Mouse (Mus musculus): Measurements from ENCODE around the gene Pitpnm2. TPM values are rescaled to one million over a fixed set of nuclear protein-coding genes. Genes with fewer than 3 reads are reported as not detected.
A peak's percentile ranks its signal among the peaks of the same experiment; 100 is the strongest.

The Pitpnm2 gene
- polyA plus RNA-seq, 1 experiment from 2014 or later: 8.4 TPM

DNA sequence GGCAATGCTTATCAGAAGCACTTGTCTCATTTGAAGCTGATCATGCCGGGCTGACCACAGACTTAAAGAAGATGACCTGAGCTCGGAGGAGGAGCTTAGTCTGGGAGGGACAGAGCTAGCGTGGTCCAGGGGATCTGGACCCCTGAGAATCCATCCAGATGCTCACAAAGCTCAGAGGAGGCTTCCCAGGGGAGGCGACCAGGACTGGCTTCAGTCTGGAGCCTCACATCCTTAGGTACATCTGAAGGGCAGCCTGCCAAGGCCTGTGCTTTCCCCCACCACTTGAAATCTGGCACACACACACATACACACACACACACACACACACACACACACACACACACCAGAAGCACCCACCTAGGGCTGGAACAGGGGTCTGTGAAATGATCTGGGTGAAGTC lies 47.5 kb downstream of the Pitpnm2 start:
- H3K4me1 ChIP-seq (ENCODE audit: control insufficient read depth, insufficient read depth, low read depth, low read length): peaks cover 9% of the 10 kb centered on the region
- H3K9me3 ChIP-seq (ENCODE audit: control insufficient read depth, low read length): no peaks in the 10 kb centered on the region
- H3K36me3 ChIP-seq (ENCODE audit: control insufficient read depth, insufficient read depth, low read length): no peaks in the 10 kb centered on the region
- no peaks in the 10 kb centered on the region for H3K27me3 ChIP-seq (replicated peaks; ENCODE audit: control insufficient read depth, insufficient read depth, low read length)
- 71% methylated on average over 4 of the region's 4 CpGs for WGBS
- H3K4me3 ChIP-seq (ENCODE audit: low read length): no peak overlapping the region
- no peak overlapping the region for H3K9ac ChIP-seq (ENCODE audit: low read depth, low read length)
- no peak for ATAC-seq
- no peak overlapping the region for H3K27ac ChIP-seq (ENCODE audit: low read depth, low read length)
- no peak overlapping the region for H3K4me2 ChIP-seq (ENCODE audit: low read length)

- H3K4me2 ChIP-seq (ENCODE audit: low read length): no peak overlapping the region
- H3K9ac ChIP-seq (ENCODE audit: low read depth, low read length): no peak overlapping the region
- ATAC-seq: no peak
- H3K4me3 ChIP-seq (ENCODE audit: low read length): no peak overlapping the region
- H3K9me3 ChIP-seq (ENCODE audit: control insufficient read depth, low read length): no peaks in the 10 kb centered on the region
- H3K36me3 ChIP-seq (ENCODE audit: control insufficient read depth, insufficient read depth, low read length): no peaks in the 10 kb centered on the region
- WGBS: 89% methylated on average over 2 of the region's 2 CpGs
- no peaks in the 10 kb centered on the region for H3K27me3 ChIP-seq (replicated peaks; ENCODE audit: control insufficient read depth, insufficient read depth, low read length)
- H3K4me1 ChIP-seq (ENCODE audit: control insufficient read depth, insufficient read depth, low read depth, low read length): peaks cover 6% of the 10 kb centered on the region
- H3K27ac ChIP-seq (ENCODE audit: low read depth, low read length): no peak overlapping the region
Measured at GRCm38 (mm10) chr5:124201564-124201963, 48.0 kb downstream of the Pitpnm2 start.

DNA sequence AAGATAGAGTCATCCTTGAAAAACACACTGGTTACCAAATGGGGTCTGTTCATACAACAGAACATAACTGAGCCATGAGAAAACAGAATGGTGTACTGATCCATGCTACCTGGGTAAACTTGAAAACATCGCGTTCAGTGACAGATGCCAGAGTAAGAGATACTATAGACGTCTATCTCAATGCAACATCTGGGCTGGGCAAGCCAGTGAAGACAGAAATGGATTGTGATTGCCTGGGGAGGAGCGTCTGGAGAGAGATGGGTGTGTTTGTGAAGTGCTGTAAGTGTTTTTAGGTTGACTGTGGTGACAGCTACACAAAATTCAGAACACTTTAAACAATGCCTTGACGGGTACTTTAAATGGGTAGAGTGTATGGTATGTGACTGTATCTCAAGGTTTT lies 48.7 kb downstream of the Pitpnm2 start:
- ATAC-seq: no peak
- Histone ChIP-seq H3K4me3 (ENCODE audit: low read length) (no peak overlapping the region), H3K9ac (ENCODE audit: low read depth, low read length) (no peak overlapping the region), H3K4me2 (ENCODE audit: low read length) (no peak overlapping the region), H3K27ac (ENCODE audit: low read depth, low read length) (no peak overlapping the region), H3K4me1 (ENCODE audit: control insufficient read depth, insufficient read depth, low read depth, low read length) (no peaks in the 10 kb centered on the region; the same call in 1 of the 2 replicates), H3K27me3 (replicated peaks; ENCODE audit: control insufficient read depth, insufficient read depth, low read length) (no peaks in the 10 kb centered on the region), H3K9me3 (ENCODE audit: control insufficient read depth, low read length) (no peaks in the 10 kb centered on the region), H3K36me3 (ENCODE audit: control insufficient read depth, insufficient read depth, low read length) (no peaks in the 10 kb centered on the region)
- 78% methylated on average over 5 of the region's 5 CpGs for WGBS

GRCm38 (mm10) chr5:124199168-124199567 lies 50.4 kb downstream of the Pitpnm2 start:
- Histone ChIP-seq H3K27ac (ENCODE audit: low read depth, low read length) (no peak overlapping the region), H3K4me1 (ENCODE audit: control insufficient read depth, insufficient read depth, low read depth, low read length) (peaks cover 2% of the 10 kb centered on the region), H3K36me3 (ENCODE audit: control insufficient read depth, insufficient read depth, low read length) (no peaks in the 10 kb centered on the region), H3K4me3 (ENCODE audit: low read length) (no peak overlapping the region), H3K27me3 (replicated peaks; ENCODE audit: control insufficient read depth, insufficient read depth, low read length) (no peaks in the 10 kb centered on the region), H3K4me2 (ENCODE audit: low read length) (no peak overlapping the region), H3K9me3 (ENCODE audit: control insufficient read depth, low read length) (no peaks in the 10 kb centered on the region), H3K9ac (ENCODE audit: low read depth, low read length) (no peak overlapping the region)
- WGBS: 74% methylated on average over 5 of the region's 5 CpGs
- no peak for ATAC-seq

- H3K4me2 ChIP-seq (ENCODE audit: low read length): no peak overlapping the region
Measured at GRCm38 (mm10) chr5:124198473-124198872, 51.1 kb downstream of the Pitpnm2 start.

DNA sequence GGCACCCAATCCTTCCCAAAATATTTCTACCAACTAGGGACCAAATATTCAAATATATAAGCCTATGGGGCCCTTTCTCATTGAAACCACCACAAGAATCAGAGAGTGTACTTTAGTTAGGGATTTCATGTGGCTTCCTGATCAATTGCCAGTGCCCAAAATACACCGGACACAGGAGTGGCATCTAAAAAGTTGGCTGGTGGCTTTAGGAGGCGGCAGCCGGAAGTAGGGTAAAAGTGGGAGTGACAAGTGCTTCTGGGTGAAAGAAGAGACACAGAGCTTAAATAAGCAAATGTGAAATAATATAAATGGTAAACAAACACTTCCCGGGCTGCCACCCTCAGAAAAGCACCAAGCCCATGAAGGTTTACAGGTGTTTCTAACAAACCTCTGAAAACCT lies 53.5 kb downstream of the Pitpnm2 start:
- no peaks in the 10 kb centered on the region for H3K36me3 ChIP-seq (ENCODE audit: control insufficient read depth, insufficient read depth, low read length)
- no peak overlapping the region for H3K4me3 ChIP-seq (ENCODE audit: low read length)
- ATAC-seq: no peak
- H3K27ac ChIP-seq (ENCODE audit: low read depth, low read length): no peak overlapping the region
- H3K9ac ChIP-seq (ENCODE audit: low read depth, low read length): no peak overlapping the region
- H3K4me1 ChIP-seq (ENCODE audit: control insufficient read depth, insufficient read depth, low read depth, low read length): peaks cover 22% of the 10 kb centered on the region
- H3K9me3 ChIP-seq (ENCODE audit: control insufficient read depth, low read length): no peaks in the 10 kb centered on the region
- no peaks in the 10 kb centered on the region for H3K27me3 ChIP-seq (replicated peaks; ENCODE audit: control insufficient read depth, insufficient read depth, low read length)
- 96% methylated on average over 4 of the region's 4 CpGs for WGBS
- no peak overlapping the region for H3K4me2 ChIP-seq (ENCODE audit: low read length)

More at GRCm38 (mm10) chr5:124198473-124198872, 51.1 kb downstream of the Pitpnm2 start:
- H3K4me3 ChIP-seq (ENCODE audit: low read length): no peak overlapping the region
- no peaks in the 10 kb centered on the region for H3K36me3 ChIP-seq (ENCODE audit: control insufficient read depth, insufficient read depth, low read length)
- H3K27me3 ChIP-seq (replicated peaks; ENCODE audit: control insufficient read depth, insufficient read depth, low read length): no peaks in the 10 kb centered on the region
- peaks cover 9% of the 10 kb centered on the region for H3K4me1 ChIP-seq (ENCODE audit: control insufficient read depth, insufficient read depth, low read depth, low read length)
- no peaks in the 10 kb centered on the region for H3K9me3 ChIP-seq (ENCODE audit: control insufficient read depth, low read length)
- no peak for ATAC-seq
- 89% methylated on average over 7 of the region's 7 CpGs for WGBS
- H3K9ac ChIP-seq (ENCODE audit: low read depth, low read length): no peak overlapping the region
- H3K27ac ChIP-seq (ENCODE audit: low read depth, low read length): no peak overlapping the region

GRCm38 (mm10) chr5:124194386-124195084 lies 55.0 kb downstream of the Pitpnm2 start:
- 74% methylated on average over 11 of the region's 11 CpGs for WGBS
- Histone ChIP-seq H3K9me3 (ENCODE audit: control insufficient read depth, low read length) (no peaks in the 10 kb centered on the region), H3K9ac (ENCODE audit: low read depth, low read length) (0 out of 2 replicates have a peak overlapping the region, but pooled peaks have one; percentile 9), H3K4me2 (ENCODE audit: low read length) (no peak overlapping the region), H3K27me3 (replicated peaks; ENCODE audit: control insufficient read depth, insufficient read depth, low read length) (no peaks in the 10 kb centered on the region), H3K36me3 (ENCODE audit: control insufficient read depth, insufficient read depth, low read length) (no peaks in the 10 kb centered on the region), H3K27ac (ENCODE audit: low read depth, low read length) (0 out of 2 replicates have a peak overlapping the region, but pooled peaks have one; percentile 44), H3K4me1 (ENCODE audit: control insufficient read depth, insufficient read depth, low read depth, low read length) (peaks cover 22% of the 10 kb centered on the region), H3K4me3 (ENCODE audit: low read length) (no peak overlapping the region)
- ATAC-seq: no peak

DNA sequence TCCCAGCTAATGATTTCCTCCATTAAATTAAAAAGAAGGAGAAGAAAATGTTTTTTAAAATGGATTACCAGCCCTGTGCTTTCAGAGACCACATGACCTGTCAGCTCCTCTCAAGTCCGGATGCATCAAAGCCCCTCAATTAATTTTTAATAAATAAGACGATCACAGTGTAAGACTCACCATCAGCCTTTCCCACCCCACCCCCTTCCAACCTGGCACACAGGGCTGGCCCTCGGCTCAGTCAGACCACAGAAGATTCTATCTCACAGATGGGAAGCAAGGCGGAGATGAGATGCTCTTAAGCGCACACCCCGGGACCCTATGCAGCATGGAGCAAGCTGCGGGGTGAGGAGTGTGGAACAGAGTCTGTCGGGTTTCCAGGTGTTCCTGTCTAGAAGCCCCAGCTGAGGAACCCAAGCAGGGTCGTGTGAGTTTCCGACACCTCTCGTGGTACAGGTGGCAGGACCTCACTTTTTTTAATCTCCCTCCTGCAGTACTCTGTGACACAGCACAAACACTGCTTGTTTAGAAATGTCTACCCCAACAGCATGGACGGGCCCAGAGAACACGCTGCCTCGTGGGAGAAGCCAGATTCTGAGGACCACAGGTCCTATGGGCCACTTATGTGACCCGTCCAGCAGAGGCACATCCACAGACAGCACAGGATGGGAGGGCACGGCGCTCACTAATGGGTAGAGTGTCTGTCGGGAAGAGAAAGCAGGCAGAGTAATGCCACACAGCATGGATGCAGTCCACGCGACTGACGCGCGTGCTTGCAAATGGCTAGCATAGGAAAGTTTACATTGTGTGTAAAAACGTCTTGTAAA lies 56.1 kb downstream of the Pitpnm2 start:
- Histone ChIP-seq H3K27me3 (replicated peaks; ENCODE audit: control insufficient read depth, insufficient read depth, low read length) (no peaks in the 10 kb centered on the region), H3K4me3 (ENCODE audit: low read length) (no peak overlapping the region), H3K9me3 (ENCODE audit: control insufficient read depth, low read length) (no peaks in the 10 kb centered on the region), H3K4me1 (ENCODE audit: control insufficient read depth, insufficient read depth, low read depth, low read length) (peaks cover 23% of the 10 kb centered on the region), H3K27ac (ENCODE audit: low read depth, low read length) (0 out of 2 replicates have a peak overlapping the region, but pooled peaks have one; percentile 44), H3K36me3 (ENCODE audit: control insufficient read depth, insufficient read depth, low read length) (no peaks in the 10 kb centered on the region), H3K4me2 (ENCODE audit: low read length) (no peak overlapping the region), H3K9ac (ENCODE audit: low read depth, low read length) (no peak overlapping the region)
- peak; percentile 56 for ATAC-seq
- 60% methylated on average over 24 of the region's 24 CpGs for WGBS

GRCm38 (mm10) chr5:124192726-124193285 lies 56.8 kb downstream of the Pitpnm2 start:
- peak overlapping the region; percentile 52; the same call in 1 of the 2 replicates for H3K27ac ChIP-seq (ENCODE audit: low read depth, low read length)
- H3K9me3 ChIP-seq (ENCODE audit: control insufficient read depth, low read length): no peaks in the 10 kb centered on the region
- 35% methylated on average over 10 of the region's 10 CpGs for WGBS
- H3K36me3 ChIP-seq (ENCODE audit: control insufficient read depth, insufficient read depth, low read length): no peaks in the 10 kb centered on the region
- peak overlapping the region; percentile 18; the same call in 1 of the 2 replicates for H3K4me2 ChIP-seq (ENCODE audit: low read length)
- H3K9ac ChIP-seq (ENCODE audit: low read depth, low read length): peak overlapping the region; percentile 36
- ATAC-seq: no peak
- H3K4me3 ChIP-seq (ENCODE audit: low read length): no peak overlapping the region
- peaks cover 29% of the 10 kb centered on the region for H3K4me1 ChIP-seq (ENCODE audit: control insufficient read depth, insufficient read depth, low read depth, low read length)
- no peaks in the 10 kb centered on the region for H3K27me3 ChIP-seq (replicated peaks; ENCODE audit: control insufficient read depth, insufficient read depth, low read length)
